Mouse (Mus musculus) left cerebral cortex, adult 8-10 months (tissue): ENCODE measurements around the gene Gm43517. TPM values are rescaled to one million over a fixed set of nuclear protein-coding genes. Genes with fewer than 3 reads are reported as not detected.
A peak's percentile ranks its signal among the peaks of the same experiment; 100 is the strongest.

Source experiments
- DNase-seq, 2 experiments: peaks; one replicate each; pipeline ENCODE4 v3.0.0; 2022; ENCODE audit warnings: low spot score in 2 of 2
- total RNA-seq, 4 experiments: library from RNA; stranded (reverse); gene quantifications; 2 replicates each; pipeline ENCODE4 v1.2.4; 2022

The Gm43517 gene
- total RNA-seq, 4 experiments from 2014 or later: 5.9 to 7.2 (median 6.5) TPM

DNA sequence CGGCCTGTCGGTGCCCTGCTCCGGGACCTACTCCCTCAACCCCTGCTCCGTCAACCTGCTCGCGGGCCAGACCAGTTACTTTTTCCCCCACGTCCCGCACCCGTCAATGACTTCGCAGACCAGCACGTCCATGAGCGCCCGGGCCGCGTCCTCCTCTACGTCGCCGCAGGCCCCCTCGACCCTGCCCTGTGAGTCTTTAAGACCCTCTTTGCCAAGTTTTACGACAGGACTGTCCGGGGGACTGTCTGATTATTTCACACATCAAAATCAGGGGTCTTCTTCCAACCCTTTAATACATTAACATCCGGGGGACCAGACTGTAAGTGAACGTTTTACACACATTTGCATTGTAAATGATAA lies 637 bp downstream of the Gm43517 start:
- DNase-seq: no peak

DNA sequence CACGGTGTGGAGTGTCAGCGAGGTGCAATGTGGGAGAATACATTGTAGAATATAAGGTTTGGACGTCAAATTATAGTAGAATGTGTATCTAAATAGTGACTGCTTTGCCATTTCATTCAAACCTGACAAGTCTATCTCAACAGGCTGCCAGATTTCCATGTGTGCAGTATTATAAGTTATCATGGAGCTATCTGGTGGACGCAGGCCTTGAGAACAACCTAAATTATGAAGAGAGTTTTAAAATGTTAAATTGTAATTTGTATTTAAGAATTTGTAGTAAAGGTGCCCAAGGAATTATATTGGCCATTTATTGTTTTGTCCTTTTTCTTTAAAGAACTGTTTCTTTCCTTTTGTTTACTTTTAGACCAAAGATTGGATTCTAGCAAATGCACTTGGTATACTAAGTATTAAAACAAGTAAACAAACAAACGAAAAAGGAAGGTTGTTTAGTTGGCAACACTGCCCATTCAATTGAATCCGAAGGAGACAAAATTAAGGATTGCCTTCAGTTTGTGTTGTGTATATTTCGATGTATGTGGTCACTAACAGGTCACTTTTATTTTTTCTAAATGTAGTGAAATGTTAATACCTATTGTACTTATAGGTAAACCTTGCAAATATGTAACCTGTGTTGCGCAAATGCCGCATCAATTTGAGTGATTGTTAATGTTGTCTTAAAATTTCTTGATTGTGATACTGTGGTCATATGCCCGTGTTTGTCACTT lies 1.3 kb downstream of the Gm43517 start:
- DNase-seq: no peak

DNA sequence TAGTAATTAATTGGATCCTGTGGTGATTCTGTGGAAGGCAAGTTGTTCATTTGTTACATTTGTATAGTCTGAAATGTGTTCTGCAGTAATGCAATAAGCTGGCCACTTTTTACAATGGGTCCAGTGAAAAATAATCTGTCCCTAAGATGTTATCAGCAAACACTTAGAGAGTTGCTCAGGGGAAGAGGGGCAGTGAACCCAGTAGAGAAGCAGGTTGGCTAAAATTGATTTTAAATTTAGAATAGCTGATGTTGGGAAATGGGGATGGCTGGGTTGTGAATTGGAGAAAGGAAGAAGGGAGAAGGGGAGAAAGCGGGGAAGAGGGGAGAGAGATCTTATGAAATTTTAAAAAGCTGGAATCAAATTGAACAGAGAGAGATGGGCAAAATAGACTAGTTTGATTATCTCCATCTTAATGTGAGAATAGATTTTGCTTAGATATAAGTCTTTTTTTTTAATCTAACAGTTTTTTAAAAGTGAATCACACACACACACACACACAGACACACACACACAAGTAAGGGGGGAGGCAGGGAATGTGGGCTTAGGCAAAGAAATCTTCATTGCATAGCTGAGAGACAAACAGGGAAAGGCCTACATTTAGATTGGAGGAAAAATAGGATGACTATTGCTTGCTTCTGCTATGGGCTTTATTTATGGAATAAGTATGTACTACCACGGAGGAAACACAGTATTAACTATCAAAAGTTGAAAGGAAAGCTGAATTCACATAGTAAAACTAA lies 3.1 kb downstream of the Gm43517 start:
- DNase-seq: no peak

DNA sequence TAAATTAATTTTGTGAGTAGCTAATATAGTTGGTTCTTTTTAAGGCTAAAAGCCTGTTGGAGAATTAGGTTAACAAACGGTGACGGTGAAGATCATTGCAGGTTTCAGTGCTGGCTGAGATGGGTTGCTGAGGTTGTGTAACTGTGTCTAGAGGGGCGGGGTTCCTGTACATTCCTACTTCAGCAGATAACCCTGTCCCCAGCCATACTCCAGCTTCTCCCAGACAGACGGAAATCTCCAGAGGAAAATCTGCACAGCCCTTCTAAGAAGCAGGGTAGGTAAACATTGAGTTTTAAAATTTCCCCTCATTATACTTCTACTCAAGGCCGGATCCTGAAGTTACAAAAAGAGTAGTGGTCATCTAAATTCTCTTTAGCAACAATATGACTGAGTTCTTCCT lies 4.7 kb downstream of the Gm43517 start:
- DNase-seq: no peak

DNA sequence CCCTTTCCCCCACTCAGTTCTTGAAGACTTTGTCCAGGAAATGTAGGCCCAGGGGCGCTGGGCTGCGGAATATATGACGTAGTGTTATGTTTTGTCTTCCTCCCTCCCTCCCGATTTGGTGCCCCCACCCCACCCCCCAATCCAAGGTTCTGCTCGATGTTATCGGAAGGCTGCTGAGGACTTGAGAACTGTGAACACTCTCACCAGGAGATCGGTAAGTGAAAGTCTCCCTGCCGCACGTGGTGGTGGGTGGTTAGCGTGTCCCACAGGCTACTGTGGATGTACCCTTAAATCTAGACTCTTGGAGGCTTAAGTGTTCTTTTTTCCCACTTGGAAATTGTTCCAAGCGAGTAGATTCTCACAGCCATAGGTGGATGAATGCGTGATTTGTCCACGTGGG lies 5.3 kb downstream of the Gm43517 start:
- DNase-seq: no peak

DNA sequence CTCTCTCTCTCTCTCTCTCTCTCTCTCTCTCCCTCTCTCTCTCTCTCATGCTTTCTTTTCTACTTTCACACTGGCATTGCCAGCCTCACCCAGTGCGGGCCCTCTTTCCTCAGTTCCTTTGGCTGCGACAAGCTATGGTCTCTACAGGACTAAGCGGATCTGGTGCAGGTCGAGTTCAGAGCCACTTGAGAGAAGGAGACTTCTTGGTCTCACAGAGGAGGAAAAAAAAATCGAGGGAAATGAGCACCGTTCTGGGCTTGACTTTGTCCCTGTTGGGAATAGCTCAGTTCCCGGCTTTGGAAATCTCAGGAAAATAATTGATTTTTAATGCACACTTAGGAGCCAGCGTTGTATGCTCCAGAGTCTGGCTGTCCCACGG lies 5.9 kb downstream of the Gm43517 start:
- no peak for DNase-seq

DNA sequence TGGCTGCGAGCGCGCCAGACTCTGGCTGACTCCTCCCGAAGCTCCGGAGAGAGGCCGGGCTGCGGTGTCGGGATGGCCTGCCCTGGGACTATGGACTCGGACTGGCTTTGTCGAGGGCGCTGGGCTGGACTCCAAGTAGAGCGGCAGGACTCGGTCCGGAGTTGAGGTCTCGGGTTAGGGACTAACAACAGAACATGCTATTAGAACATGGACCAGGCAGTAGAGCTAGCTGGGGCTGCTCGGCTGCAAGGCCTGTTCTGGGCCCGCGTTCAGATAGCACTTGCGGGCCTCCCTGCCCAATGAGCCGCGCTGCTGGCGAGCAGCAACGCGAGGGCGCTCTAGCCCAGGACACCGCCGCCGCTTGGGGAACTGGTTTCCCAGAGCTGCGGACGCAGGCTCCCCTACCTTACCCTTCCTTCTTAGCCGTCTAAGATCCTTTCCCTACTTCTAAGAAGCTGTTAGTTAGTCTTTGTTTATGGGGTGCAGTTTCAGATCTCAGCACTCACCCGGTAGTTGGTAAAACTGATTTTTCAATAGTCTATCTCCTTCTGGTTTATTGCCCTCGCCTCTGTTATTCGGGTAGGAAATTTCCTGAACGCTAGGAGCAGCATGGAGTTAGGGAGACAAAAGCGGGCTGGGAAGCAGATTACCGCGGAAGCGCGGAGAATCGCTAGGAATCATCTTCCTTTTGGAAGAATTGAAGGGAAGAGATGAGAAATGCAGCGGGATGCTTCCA lies 6.5 kb downstream of the Gm43517 start:
- no peak for DNase-seq

DNA sequence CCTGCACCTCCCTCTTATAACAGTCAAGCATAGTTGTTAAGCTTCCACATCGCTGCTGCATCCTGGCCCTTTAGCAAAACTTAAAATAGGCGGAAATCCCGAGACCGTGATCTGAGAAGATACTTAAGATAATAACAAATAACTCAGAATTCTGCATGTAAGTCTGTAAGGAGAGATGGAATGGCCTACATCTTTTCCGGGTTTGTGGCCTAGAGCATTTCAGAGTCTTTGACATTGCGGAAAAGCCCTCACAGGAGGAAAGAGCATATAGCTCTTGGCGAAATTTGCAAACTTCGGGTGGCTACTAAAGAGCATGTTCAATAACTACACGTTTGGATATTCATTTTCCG lies 7.0 kb downstream of the Gm43517 start:
- no peak for DNase-seq

DNA sequence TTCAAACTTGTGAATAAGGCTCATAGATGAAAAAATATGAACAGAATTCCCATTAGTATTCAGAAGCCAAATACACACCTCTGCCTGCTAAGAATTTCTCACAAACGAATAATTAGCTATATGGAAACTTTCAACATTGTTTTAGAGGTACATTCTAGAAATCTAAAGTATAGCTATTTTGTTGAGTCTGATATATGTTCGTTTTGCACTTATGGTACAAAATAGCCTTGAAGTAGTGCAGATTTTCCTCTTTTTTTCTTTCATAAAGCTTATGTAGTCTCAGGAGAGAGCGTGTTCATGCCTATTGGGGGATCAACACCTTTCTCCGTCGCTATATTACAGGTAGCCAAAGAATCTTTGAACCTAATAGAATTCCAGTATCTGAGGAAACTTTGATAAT lies 7.9 kb downstream of the Gm43517 start:
- DNase-seq: no peak

DNA sequence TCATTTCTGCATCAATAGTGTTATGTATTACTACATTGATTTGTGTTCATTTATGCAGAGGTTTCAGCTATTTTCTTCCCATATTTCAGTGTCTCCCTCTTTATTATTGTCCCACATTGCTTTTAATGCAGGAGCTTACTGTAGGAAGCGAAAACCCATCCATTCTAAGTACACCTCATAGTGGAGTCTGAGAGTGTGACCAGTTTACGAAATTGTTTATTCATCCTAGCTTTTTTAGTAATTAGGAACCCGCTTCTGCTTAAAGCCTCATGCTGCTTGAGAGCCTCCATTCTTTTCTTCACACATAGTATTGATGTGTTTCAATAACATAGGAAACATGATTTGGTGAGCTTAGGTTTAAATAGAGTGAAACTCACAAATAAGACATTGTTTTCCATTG lies 8.7 kb downstream of the Gm43517 start:
- DNase-seq: no peak

DNA sequence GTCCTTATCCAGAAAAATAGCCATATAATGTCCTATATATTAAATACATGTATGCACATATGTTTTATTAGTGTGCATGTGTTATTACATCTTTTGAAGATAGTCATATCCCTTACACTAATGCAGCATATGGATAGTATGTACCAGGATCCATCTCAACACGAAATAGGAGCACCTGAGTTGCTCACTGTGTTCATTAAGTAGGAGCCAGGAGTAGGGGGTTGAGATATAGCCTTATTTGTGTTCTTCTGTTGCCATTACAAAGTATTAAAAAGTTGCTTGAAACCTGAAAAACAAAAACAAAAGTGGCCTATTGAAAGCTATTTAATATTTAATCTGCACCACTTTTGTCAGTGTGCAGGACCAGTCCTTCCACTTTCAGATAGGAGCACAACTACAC lies 9.2 kb downstream of the Gm43517 start:
- DNase-seq: no peak

DNA sequence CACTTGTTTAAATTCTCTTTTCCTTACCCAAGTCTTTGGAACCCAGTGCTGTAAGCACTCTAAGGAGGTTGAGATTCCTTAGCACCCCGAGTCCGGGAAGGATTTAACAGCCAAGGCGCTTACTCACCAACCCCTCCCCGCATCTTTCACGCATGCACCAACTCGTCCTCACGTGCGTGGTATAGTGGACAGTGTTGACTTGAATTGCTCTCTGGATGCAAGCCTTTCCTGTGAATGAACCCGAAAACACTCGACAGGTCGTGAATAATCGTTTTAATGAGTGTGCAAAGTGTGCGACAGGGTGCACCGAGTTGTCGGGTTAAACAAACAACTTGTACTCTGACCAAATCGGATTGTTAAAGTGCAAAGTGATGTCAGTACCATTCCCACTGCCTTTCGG lies 9.9 kb downstream of the Gm43517 start:
- no peak for DNase-seq

DNA sequence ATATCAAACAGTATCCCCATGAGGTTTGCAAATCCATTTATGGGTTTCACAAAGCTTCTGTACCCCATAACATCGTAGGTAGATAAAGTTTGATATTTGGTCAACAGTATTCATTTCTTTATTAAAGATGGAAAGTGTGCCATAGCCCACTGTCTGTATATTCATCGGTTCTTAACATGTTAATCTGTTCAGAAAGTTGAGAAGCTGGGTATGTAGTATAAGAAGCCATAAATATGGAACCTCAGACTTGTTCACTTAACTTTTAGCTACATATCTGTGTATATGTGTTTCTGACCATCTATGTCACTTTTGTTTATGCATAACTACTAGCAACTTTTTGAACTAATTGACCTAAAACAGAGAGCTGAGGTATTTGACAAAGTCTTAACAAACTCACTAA lies 11.0 kb downstream of the Gm43517 start:
- DNase-seq: no peak

DNA sequence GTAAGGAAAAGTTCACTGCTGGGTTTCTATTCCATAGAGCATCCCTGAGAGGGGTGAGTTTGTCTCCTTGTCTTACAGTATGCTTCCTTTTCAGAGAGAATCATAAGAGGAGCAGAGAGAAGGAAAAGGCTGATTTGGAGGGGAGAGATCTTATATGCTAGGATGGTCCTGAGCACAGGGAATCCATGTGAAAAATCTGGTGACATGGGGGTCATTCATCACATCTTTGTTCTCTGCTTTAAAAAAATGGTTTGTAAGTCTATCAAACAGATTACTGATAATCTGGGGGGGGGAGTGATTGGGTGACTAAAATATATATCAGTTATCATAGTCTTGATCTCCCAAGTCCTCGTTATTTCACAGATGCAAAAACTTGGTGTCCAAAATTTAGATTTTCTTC lies 11.8 kb downstream of the Gm43517 start:
- no peak for DNase-seq

DNA sequence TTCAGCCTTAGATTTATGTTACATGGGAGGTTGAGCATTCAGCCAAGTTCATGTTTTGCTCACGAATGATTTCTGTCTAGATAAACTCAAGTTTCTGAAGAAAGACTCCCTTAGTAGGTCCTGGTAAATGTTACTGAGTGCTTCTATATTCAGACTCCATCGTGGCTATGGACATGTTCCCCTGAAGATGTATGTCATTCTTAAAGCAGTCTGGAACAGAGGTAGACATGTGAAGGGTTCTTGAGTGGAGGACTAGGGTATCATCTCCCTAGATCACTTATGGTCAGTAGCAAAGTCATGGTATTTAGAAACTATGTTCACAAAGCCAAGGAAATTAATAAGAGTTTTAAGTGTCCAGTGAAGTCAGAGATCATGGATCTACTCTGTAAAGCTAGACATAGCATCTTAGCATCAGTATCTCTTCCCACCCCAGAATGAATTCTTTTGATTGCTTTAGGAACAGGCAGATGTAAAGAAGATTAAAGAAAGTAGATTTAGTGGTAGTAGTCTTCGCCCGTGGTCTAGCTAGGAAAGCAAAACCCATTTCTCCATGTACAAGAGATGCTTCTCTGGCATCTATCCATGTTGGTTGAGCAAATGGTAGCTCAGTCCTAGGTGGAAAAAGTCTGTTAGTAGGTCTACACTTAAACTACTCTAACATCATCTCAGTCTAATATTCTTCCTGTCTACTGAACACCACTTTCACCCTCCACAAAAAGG lies 12.6 kb downstream of the Gm43517 start:
- no peak for DNase-seq

DNA sequence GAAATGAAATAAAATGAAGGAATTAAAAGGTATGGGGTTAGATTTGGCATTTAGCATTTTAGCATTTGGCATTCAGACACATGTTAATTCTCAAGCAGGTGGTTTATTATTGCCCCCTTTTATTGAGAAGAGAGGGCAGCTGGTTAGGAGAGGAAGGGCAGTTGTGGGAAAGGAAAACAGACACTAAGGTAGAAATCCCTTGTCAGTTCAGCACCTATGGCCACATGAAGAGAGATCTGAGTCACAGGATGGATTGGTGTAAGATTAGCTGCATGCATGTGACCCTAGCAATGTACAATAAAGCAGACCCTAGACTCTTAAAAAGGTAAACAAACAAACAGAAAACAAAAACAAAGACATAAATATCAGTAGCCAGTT lies 13.2 kb downstream of the Gm43517 start:
- no peak for DNase-seq

DNA sequence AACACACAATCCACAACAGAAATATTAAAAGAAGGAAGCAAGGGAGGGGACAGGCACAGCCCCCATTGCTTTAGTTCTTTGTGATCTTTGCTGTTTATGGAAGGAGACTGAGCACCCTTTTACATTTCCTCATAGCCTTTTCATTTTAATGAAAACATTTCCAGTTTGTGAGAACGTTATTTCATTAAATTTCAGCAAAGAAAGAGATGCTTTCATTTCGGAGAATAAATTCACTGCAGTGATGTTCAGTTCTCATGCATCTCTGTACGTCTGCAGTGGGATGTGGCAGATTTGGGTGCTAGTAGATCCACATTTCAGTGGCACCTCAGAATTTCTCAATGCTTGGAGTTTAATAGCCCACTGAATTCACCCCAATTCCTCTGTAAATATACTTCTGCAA lies 13.7 kb downstream of the Gm43517 start:
- DNase-seq: no peak

DNA sequence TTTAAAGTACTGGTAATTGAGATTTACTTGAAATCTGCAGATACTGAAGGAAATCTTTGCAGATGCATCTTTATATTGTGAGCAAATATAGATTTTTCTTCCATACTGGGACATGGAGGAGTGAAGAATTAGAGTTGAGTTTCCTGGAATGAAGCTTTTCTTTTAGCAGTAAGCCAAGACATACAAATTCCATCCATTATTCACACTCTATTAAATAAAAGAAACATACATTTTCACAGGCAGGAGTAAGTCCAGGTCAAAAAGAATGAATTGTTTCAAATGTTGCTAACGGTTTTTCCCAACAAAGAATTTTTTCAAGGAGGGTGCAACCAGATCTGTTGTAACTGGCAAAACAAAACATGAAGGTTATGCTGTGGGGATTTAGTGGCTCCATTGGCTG lies 14.6 kb downstream of the Gm43517 start:
- DNase-seq: no peak

DNA sequence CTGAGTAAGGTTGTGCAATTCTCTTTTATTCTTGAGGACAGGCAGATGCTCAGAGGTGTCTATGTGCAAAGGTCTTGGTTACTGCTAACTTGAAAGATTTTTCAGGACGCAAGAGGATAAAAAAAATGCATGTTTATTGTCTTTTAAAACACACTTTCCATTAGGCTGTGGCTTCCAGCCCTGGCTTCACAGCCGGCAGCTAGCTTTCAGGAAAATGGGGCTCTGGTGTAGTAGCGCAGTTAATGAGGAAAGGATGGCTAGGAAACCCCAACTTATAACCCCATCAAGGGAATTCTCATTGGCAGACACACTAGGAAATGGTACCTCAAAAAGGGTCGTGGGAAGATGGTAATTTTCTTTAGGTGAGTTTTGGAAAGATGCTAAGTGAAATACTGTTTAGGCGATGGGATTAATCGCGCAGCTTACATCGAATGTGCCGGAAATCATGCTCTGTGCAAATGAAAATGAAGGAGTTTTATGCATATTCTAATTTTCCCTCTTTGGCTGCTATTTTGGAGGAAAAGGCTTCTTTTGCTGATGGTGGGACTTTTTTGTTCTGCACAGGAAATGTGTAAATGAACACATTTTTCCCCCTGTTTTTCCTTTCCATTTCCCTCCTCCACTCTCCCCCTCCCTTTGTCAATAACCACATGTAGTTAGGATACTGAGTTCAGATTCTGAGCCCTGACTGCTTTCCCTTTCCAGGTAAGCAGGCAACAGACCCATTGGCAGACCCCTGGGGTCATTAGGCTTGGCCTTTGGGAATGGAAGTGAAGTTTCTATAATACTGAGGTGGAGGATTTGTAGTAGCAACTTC lies 15.3 kb downstream of the Gm43517 start:
- no peak for DNase-seq

DNA sequence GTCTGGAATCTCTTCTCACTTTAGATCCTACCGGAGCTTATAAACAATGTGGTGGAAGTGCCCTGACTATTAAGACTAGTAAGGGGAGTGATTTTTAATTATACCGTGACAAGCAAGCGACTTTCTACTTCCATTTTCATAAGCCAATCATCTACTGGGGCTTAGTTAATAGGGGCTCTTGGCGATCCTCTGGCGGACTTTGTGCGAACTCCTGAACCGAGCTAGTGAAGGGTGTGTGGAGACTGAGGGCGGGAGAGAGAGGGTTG lies 15.8 kb downstream of the Gm43517 start:
- DNase-seq: no peak

DNA sequence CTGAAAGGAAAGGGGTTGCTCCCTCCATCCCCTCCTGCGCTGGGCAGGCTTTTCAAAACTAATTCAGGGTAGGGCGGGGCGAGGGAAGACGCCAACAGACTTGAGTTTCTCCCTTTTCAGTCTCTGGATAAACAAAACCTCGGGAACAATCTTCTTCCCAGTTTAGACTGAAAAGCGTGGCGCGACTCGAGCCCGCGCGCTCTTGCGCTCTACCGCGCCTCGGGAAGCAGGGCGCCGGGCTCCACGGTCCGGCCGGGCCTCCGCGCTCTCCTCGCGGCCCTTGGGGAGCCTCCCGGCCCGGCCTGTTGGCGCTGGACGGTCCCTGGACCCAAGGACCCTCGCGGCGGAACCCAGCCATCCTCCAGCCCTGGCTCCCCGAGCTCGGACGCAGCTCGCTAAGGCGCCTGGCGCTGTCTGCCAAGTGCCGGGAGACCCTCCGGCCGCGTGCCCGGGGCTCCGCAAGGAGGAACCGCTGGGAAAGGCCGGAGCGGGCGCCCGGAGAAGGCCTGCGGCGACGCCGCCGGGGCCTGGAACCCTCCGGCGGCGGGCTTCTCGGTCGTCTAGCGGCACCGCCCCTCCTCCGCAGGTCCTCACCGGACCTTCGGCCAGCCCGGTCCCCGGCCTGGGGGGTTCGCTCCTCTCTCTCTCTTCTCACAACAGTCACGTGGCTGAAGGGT lies 16.3 kb downstream of the Gm43517 start:
- DNase-seq: peak; percentile 75
